Mouse (Mus musculus) urinary bladder, postnatal 25 days (tissue): ENCODE data around the gene Smap2.
"Not testable (repeated sequence)": the region's sequence is repeated elsewhere in the genome, so short reads cannot be mapped to it uniquely, and the experiment has no call there.

Experiments used
- DNase-seq: peaks from one replicate; pipeline ENCODE4 v3.0.0; 2022; ENCODE audit warnings: low spot score

The Smap2 gene

DNA sequence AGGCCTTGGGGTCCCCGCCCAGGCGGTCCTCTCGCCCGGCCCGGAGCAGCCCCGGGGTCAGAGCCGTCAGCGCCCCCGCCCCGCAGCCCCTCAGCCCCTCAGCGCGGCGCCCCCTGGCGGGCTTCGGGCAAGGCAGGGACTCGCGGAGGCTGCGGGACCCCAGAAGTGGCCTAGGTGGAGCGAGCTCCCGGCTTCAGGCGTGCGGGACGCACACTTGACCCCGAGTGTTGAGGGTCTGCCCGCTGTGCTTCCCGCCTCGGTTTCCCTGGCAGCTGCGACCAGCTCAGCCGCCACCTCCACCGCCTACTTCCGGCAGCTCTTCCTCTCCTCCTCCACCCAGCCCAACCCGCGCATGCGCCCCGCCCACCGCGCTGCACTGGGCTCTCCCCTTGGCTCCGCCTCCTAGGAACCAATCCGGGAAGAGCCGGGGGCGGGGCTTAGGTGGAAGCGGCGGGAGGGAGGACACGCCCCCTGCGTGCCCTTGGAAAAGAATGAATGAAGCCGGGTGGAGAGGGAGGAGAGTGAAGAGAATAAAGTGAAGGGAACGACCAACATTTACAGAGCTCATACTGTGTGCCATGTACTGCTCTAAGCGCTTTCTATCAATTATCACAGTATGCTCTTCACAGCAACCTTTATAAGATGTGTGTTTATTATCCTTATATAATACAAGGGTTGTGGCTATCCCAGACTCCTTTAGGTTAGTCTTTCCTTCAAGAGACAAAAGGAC, at the start of gene Smap2:
Gene Smap2 (minus strand): TSS at position 320 of the 730 bp plus-strand sequence.
- peak; percentile 99 for DNase-seq

DNA sequence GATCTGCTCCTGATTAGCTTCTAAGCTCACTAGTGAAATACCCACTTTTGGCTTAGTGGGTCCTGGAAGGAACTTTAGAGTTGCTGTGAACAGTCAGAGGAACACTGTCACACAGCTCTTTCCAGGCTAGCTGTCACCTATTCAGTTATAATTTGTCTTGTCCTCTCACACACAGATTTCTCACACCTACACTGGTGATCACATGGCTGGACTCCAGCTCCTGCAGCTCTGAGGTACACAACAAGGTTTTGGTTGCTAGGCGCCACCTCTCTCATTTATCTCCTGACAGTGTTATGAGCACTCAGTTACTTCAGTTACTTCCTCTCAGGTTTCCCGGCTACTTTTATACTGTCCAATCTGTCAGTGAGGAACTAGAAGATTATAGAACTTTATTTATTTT, 48.3 kb upstream of the Smap2 start:
- no peak for DNase-seq

DNA sequence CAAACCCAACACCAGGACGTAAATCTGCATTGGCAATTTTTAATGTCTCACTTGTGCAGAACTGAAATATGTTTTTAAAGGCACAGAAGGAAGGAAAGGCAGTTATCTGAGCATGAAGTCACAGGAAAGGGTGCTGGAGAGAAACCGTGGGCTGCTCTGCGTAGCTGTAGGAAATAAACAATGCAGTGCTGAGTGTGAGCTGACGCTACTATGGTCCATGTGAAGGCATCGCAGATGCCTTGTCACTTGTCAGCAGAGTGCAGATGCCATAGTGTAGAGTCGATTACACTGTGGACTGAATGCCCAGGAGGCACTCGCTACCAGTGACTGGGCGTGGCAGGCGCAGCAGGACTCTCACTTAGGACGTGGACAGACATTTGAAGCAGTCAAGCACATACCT, 42.2 kb upstream of the Smap2 start:
- not testable (repeated sequence) for DNase-seq

- DNase-seq, result no peak
Measured at GRCm38 (mm10) chr4:121057032-121057431, 40.0 kb upstream of the Smap2 start.

DNA sequence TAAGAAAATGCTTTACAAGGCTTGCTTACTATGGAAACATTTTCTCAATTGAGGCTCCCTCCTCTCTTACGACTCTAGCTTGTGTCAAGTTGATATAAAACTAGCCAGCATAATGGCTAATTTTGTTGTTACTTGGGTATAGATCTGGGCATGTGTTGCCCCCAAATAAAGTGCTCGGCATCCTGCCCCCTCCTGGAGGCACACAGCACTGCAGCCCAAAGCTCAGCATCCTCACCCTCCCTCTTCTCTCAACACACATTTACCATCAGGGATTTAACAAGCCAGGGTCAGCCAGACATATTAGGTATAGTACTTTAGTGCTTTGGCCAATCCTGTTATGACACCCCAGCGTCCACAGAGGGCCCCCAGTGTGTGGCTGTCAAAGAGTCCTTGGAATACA, 39.3 kb upstream of the Smap2 start:
- no peak for DNase-seq

- DNase-seq, result no peak
Measured at GRCm38 (mm10) chr4:121052454-121053323, 35.6 kb upstream of the Smap2 start.

GRCm38 (mm10) chr4:121051863-121052262, 34.8 kb upstream of the Smap2 start:
- DNase-seq, result no peak

GRCm38 (mm10) chr4:121042946-121043345, 25.9 kb upstream of the Smap2 start:
- no peak for DNase-seq

- DNase-seq, result no peak
Measured at GRCm38 (mm10) chr4:121042472-121042871, 25.4 kb upstream of the Smap2 start.

GRCm38 (mm10) chr4:121040897-121041671, 24.0 kb upstream of the Smap2 start:
- DNase-seq, result peak; percentile 36

GRCm38 (mm10) chr4:121040323-121040722, 23.3 kb upstream of the Smap2 start:
- no peak for DNase-seq

GRCm38 (mm10) chr4:121039331-121040115, 22.5 kb upstream of the Smap2 start, which contains the start of gene Col9a2:
Col9a2 (plus strand) TSS chr4:121039385.
- no peak for DNase-seq

- DNase-seq, result no peak
Measured at GRCm38 (mm10) chr4:121033006-121033405, 16.0 kb upstream of the Smap2 start.

DNA sequence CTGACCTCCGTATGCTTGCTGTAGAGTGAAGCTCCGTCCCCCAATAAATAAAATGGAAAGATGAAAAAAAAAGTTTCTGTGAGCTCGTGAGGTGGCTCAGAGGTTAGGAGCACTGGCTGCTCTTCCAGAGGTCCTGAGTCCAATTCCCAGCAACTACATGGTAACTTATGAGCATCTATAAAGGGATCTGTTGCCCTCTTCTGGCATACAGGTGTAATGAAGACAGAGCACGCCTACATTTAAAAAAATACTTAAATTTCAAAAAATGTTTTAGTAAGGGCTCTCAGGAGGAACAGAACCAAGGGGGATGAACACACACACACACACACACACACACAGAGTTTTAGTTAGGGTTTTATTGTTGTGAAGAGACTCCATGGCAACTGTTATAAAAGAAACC, 14.4 kb upstream of the Smap2 start:
- no peak for DNase-seq

DNA sequence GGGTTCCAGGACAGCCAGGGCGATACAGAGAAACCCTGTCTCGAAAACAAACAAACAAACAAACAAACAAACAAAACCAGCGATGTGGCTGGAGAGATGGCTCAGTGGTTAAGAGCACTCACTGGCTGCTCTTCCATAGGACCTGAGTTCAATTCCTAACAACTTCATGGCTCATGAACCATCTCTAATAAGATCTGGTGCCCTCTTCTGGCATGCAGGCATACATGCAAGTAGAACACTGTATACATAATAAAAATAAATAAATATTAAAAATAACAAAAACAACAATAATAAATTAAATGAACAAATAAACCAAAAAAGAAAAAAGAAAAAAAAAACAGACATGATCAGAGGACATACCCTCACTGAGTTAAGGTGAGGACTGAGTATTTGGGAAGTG, 12.6 kb upstream of the Smap2 start:
- no peak for DNase-seq

DNA sequence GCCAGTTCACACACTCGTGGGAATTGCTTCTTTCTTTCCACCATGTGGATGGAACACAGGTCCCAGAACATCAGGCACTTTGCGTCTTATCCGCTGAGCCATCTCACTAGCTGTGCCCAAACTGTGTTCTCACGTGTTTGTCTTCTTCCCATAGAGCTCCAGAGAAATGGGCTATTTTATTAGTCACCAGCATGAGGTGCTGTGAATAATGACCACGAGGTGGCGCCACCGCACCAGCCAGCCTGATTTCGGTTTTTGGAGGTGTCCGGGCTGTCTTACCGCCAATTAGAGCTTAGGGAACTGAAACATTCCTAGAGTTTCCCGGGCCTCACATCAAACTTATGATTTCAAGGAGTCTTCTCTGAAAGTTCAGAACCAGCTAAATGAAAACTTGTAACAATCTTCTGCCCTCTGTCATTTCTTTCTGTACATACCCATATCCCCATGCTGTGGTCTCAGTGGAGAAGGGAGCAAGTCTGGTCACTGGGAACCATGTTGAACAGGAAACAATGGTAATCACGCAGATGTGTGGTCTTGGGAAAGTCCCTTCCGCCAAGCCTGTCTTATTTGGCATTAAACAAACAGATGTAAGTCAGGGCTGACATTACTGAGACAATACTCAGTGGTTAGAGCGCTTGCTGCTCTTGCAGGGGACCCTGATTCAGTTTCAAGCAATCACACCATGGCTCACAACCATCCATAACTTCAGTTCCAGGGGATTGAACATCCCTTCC, 11.8 kb upstream of the Smap2 start:
- DNase-seq, result peak; percentile 29

DNA sequence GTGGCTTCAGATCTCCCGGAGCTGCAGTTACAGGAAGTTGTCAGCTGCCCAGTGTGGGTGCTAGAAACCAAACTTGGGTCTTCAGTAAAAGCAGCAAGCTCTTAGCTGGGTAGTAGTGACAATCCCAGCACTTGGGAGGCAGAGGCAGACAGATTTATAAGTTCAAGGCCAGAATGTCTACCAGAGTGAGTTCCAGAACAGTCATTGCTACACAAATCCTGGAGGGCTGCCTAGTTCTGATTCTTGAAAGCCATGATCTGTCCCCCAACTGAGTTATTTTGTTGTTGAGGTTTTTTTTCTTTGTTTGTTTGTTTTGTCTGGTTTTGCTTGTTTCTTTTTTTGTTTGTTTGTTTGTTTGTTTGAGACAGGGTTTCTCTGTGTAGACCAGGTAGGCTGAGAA, 11.1 kb upstream of the Smap2 start:
- DNase-seq, result no peak

GRCm38 (mm10) chr4:121025681-121026080, 8.6 kb upstream of the Smap2 start:
- DNase-seq, result no peak

GRCm38 (mm10) chr4:121023941-121024340, 6.9 kb upstream of the Smap2 start:
- DNase-seq, result peak; percentile 42

DNA sequence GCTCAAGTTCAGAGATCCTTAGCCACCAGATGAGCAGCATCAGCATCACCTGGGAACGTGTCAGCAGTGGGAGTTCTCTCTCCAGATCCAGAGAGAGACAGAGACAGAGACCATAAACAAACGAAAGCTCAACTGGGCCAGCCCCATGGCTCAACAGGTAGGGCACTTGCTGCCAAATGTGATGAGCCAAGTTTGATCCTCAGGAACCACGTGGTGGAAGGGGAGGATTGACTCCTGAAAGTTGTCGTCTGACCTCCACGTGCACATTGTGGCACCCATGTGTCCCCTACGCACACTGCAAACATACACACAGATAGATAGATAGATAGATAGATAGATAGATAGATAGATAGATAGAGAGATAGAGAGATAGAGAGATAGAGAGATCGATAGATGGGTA, 6.4 kb upstream of the Smap2 start:
- no peak for DNase-seq

GRCm38 (mm10) chr4:121021911-121022310, 4.9 kb upstream of the Smap2 start:
- no peak for DNase-seq
